Mouse (Mus musculus): ENCODE results near the gene Ak9. TPM values are rescaled to one million over a fixed set of nuclear protein-coding genes. Genes with fewer than 3 reads are reported as not detected.
"Not testable (repeated sequence)": the region's sequence is repeated elsewhere in the genome, so short reads cannot be mapped to it uniquely, and the experiment has no call there.

Ak9 gene
- polyA plus RNA-seq, 1 experiment from 2014 or later, result 0.21 TPM

DNA sequence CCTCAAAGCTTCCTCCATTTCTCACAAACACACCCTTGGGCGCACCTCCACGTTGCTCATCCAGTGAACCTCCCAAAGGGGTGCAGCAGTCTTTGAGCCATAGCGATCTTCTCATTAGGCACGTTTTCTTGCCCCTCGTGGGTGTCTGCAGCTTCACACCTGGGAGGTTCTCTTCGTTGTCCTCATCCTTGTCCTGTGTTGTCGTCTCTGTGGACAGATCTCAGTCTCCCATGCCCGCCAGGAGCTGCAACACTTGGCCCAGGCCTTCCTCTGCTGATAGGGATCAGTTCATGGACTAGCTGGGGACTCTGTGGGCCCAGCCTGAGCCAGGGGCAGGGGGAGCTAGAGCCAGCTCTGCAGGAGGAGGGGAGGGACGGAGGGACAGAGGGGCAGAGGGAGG lies 61.3 kb downstream of the Ak9 start:
- H3K27ac ChIP-seq, result no peak overlapping the region
- no peak overlapping the region for H3K4me3 ChIP-seq
- H3K4me1 ChIP-seq, result no peaks in the 10 kb centered on the region
- H3K27me3 ChIP-seq, result no peaks in the 10 kb centered on the region
- ATAC-seq, result no peak
- H3K9ac ChIP-seq, result no peak overlapping the region
- 88% methylated on average over 9 of the region's 9 CpGs for WGBS
- H3K4me2 ChIP-seq, result no peak overlapping the region
- H3K9me3 ChIP-seq (replicated peaks), result no peaks in the 10 kb centered on the region
- H3K36me3 ChIP-seq (ENCODE audit: poor library complexity, severe bottlenecking), result no peaks in the 10 kb centered on the region

GRCm38 (mm10) chr10:41380466-41380865 lies 76.7 kb downstream of the Ak9 start:
- H3K27me3 ChIP-seq, result no peaks in the 10 kb centered on the region
- H3K4me2 ChIP-seq, result no peak overlapping the region
- H3K27ac ChIP-seq, result no peak overlapping the region
- WGBS, result 74% methylated on average over 12 of the region's 12 CpGs
- no peaks in the 10 kb centered on the region for H3K9me3 ChIP-seq (replicated peaks)
- no peaks in the 10 kb centered on the region for H3K36me3 ChIP-seq (ENCODE audit: poor library complexity, severe bottlenecking)
- H3K4me1 ChIP-seq, result no peaks in the 10 kb centered on the region
- no peak overlapping the region for H3K9ac ChIP-seq
- H3K4me3 ChIP-seq, result no peak overlapping the region
- ATAC-seq, result no peak

GRCm38 (mm10) chr10:41385506-41386221 lies 81.9 kb downstream of the Ak9 start:
- no peak for ATAC-seq
- Histone ChIP-seq H3K9ac (no peak overlapping the region), H3K9me3 (replicated peaks) (no peaks in the 10 kb centered on the region), H3K4me2 (no peak overlapping the region), H3K36me3 (ENCODE audit: poor library complexity, severe bottlenecking) (no peaks in the 10 kb centered on the region), H3K27ac (no peak overlapping the region), H3K27me3 (no peaks in the 10 kb centered on the region), H3K4me3 (no peak overlapping the region), H3K4me1 (no peaks in the 10 kb centered on the region)
- WGBS, result 87% methylated on average over 15 of the region's 15 CpGs

DNA sequence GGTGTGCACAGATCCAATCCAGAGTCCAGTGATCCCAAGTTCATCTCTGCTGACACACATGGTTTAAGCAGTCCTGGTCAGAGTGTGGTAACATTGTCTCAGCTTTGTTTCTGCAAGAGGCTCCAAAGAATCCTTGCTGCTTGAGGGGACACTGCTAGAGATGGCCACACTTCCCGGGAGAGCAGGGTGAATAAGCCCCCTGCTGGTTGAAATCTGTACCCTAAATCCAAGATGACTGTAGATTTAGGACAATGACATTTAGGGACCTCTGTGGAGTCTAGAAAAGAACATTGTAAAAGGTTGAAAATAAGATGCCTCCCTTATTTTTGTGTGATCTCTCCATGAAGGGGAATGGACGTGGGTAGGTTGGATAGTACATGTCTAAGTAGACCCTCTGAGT lies 89.8 kb downstream of the Ak9 start:
- no peak overlapping the region for H3K4me3 ChIP-seq
- H3K4me1 ChIP-seq, result no peaks in the 10 kb centered on the region
- no peak overlapping the region for H3K27ac ChIP-seq
- 58% methylated on average over 2 of the region's 2 CpGs for WGBS
- no peaks in the 10 kb centered on the region for H3K27me3 ChIP-seq
- no peaks in the 10 kb centered on the region for H3K36me3 ChIP-seq (ENCODE audit: poor library complexity, severe bottlenecking)
- no peaks in the 10 kb centered on the region for H3K9me3 ChIP-seq (replicated peaks)
- no peak overlapping the region for H3K9ac ChIP-seq
- no peak overlapping the region for H3K4me2 ChIP-seq
- ATAC-seq, result no peak

DNA sequence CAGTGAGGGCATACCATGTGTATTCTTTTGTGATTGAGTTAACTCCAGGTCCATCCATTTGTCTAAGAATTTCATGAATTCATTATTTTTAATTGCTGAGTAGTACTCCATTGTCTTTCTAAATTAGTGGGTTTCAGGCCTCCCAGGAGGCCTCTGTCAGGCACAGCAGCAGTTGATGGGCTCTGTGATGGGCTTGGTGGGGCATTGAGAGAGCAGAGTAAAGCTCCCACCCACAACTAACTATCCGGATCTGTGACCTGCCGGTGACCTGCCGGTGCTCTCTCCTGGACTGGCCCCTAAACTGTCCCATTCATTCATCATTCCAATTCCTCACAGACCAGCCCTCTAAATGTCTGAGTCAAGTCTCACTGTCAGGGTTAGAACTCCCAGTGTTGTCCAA lies 97.3 kb downstream of the Ak9 start:
- WGBS, result 96% methylated on average over 3 of the region's 3 CpGs
- no peak overlapping the region for H3K27ac ChIP-seq
- no peak overlapping the region for H3K4me3 ChIP-seq
- H3K9ac ChIP-seq, result no peak overlapping the region
- H3K27me3 ChIP-seq, result no peaks in the 10 kb centered on the region
- no peak overlapping the region for H3K4me2 ChIP-seq
- no peaks in the 10 kb centered on the region for H3K4me1 ChIP-seq
- no peaks in the 10 kb centered on the region for H3K36me3 ChIP-seq (ENCODE audit: poor library complexity, severe bottlenecking)
- no peaks in the 10 kb centered on the region for H3K9me3 ChIP-seq (replicated peaks)
- ATAC-seq, result no peak

GRCm38 (mm10) chr10:41403364-41403763 lies 99.6 kb downstream of the Ak9 start:
- ATAC-seq, result no peak
- no peak overlapping the region for H3K4me3 ChIP-seq
- 86% methylated on average over 2 of the region's 2 CpGs for WGBS

GRCm38 (mm10) chr10:41403893-41404612 lies 100.3 kb downstream of the Ak9 start:
- Histone ChIP-seq H3K4me2 (no peak overlapping the region), H3K9me3 (replicated peaks) (no peaks in the 10 kb centered on the region; the same call in 1 of the 2 replicates), H3K27ac (no peak overlapping the region), H3K27me3 (no peaks in the 10 kb centered on the region), H3K9ac (no peak overlapping the region), H3K4me3 (no peak overlapping the region), H3K4me1 (no peaks in the 10 kb centered on the region), H3K36me3 (ENCODE audit: poor library complexity, severe bottlenecking) (no peaks in the 10 kb centered on the region)
- ATAC-seq, result no peak
- WGBS, result 49% methylated on average over 3 of the region's 3 CpGs

More at GRCm38 (mm10) chr10:41403364-41403763, 99.6 kb downstream of the Ak9 start:
- Histone ChIP-seq H3K4me2 (no peak overlapping the region), H3K9ac (no peak overlapping the region), H3K27me3 (no peaks in the 10 kb centered on the region), H3K9me3 (replicated peaks) (no peaks in the 10 kb centered on the region; the same call in 1 of the 2 replicates), H3K36me3 (ENCODE audit: poor library complexity, severe bottlenecking) (no peaks in the 10 kb centered on the region), H3K27ac (no peak overlapping the region), H3K4me1 (no peaks in the 10 kb centered on the region)

DNA sequence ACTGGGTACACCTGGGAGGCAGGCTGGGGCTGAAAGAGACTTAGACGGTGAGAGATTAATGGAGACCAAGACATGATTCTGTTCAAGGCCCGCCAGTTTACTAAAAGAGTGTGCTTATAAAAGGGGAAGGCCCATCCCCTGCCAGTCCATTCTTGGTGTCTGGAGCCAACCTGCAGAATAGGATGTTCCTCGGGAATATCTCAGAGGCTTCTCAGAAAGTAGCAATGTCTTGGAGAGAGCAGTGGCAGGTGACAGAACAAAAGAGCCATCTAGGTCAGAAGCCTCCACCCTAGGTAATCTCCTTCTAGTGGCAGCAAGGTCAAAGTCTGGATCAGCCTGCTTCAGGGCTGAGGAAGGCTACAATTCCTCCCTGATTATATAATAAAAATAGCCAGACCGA lies 106.4 kb downstream of the Ak9 start:
- not testable (repeated sequence) for H3K4me3 ChIP-seq; H3K4me2 ChIP-seq; H3K27me3 ChIP-seq; H3K36me3 ChIP-seq (ENCODE audit: poor library complexity, severe bottlenecking); ATAC-seq; H3K9ac ChIP-seq; H3K27ac ChIP-seq; H3K4me1 ChIP-seq
- H3K9me3 ChIP-seq (replicated peaks), result peaks cover 13% of the 10 kb centered on the region
- WGBS, result 93% methylated on average over 4 of the region's 4 CpGs

DNA sequence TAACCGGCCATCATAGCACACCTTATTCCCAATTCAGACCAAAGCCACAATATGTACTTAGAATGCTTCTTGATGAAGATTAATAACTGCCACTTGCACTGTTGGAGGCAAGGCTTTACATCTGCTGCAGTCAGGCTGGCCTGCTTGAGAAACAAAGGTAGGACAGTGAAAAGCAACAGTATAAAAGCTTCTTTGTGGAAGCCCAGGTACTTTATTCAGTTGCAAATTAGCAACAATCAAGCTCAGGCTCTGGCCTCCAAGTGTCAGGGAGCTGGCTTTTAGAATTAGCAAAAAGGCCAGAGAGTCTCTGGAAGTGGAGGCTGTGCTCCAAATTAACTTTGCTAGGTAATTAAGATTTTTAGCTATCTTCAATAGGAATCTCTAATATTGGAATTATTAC lies 107.0 kb downstream of the Ak9 start:
- not testable (repeated sequence) for H3K27me3 ChIP-seq; H3K27ac ChIP-seq; H3K4me2 ChIP-seq; H3K36me3 ChIP-seq (ENCODE audit: poor library complexity, severe bottlenecking); H3K4me3 ChIP-seq; ATAC-seq; H3K4me1 ChIP-seq; H3K9ac ChIP-seq
- WGBS, result 95% methylated on average over 1 of the region's 1 CpGs
- peaks cover 18% of the 10 kb centered on the region for H3K9me3 ChIP-seq (replicated peaks)

- ATAC-seq; H3K4me2 ChIP-seq; H3K27me3 ChIP-seq; H3K4me3 ChIP-seq; H3K4me1 ChIP-seq; H3K9ac ChIP-seq; H3K36me3 ChIP-seq (ENCODE audit: poor library complexity, severe bottlenecking); H3K27ac ChIP-seq: not testable (repeated sequence)
- H3K9me3 ChIP-seq (replicated peaks), result peaks cover 18% of the 10 kb centered on the region
- 90% methylated on average over 1 of the region's 1 CpGs for WGBS
These were observed 109.7 kb downstream of the Ak9 start for GRCm38 (mm10) chr10:41413471-41413870.

GRCm38 (mm10) chr10:41415368-41415767 lies 111.6 kb downstream of the Ak9 start:
- peaks cover 11% of the 10 kb centered on the region for H3K9me3 ChIP-seq (replicated peaks)
- 93% methylated on average over 2 of the region's 2 CpGs for WGBS
- H3K4me1 ChIP-seq; ATAC-seq; H3K27ac ChIP-seq; H3K27me3 ChIP-seq; H3K4me2 ChIP-seq; H3K36me3 ChIP-seq (ENCODE audit: poor library complexity, severe bottlenecking); H3K4me3 ChIP-seq; H3K9ac ChIP-seq: not testable (repeated sequence)

- Histone ChIP-seq H3K9ac (no peak overlapping the region), H3K4me3 (no peak overlapping the region), H3K27ac (no peak overlapping the region), H3K4me2 (no peak overlapping the region), H3K9me3 (replicated peaks) (peaks cover 1% of the 10 kb centered on the region), H3K4me1 (no peaks in the 10 kb centered on the region), H3K27me3 (no peaks in the 10 kb centered on the region), H3K36me3 (ENCODE audit: poor library complexity, severe bottlenecking) (no peaks in the 10 kb centered on the region)
- WGBS, result 86% methylated on average over 9 of the region's 9 CpGs
- ATAC-seq, result no peak
These were observed 116.9 kb downstream of the Ak9 start for GRCm38 (mm10) chr10:41420496-41421200.

All from forebrain, embryonic 13.5 days (tissue).